Mouse (Mus musculus) cerebellum, adult 11 months (tissue): ENCODE data around the gene Mlf2.
A peak's percentile ranks its signal among the peaks of the same experiment; 100 is the strongest.

Experiments used
- DNase-seq: peaks from one replicate; pipeline ENCODE4 v3.0.0; 2022

Gene Mlf2

GRCm38 (mm10) chr6:124913214-124913613, 18.0 kb upstream of the Mlf2 start:
- DNase-seq, result no peak

DNA sequence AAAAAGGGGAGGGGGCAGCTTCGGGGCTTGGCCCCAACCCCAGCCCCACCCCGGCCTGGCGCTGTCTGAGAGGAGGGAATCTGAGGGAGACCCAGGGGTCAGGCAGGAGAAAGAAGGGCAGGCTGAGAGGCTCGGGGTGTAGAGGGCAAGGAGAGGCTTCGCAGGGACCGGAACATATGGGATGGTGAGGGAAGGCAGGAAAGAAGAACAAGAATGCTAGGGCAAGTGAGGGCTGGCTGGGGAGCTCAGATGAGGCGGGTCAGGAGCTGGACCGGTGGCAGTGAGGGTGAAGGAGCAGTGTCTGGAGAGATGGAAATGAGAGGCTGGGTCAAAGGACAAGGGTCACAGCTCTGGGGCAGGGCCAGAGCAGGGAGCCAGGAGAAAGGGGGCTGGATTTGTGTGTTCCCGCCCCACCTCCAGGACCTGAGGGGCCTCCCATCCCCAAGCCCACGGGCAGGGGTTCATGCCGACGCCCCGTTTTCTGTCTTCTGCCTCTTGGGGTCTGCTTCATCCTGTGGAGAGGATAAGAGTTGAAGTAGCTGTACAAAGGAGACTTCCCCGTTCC, 17.4 kb upstream of the Mlf2 start:
- DNase-seq, result peak; percentile 23

GRCm38 (mm10) chr6:124914511-124914910, 16.7 kb upstream of the Mlf2 start:
- DNase-seq, result no peak

- peak; percentile 50 for DNase-seq
Measured at GRCm38 (mm10) chr6:124915160-124915941, 15.8 kb upstream of the Mlf2 start.

- DNase-seq, result no peak
Measured at GRCm38 (mm10) chr6:124915942-124916694, 15.1 kb upstream of the Mlf2 start.

- peak; percentile 92 for DNase-seq
Measured at GRCm38 (mm10) chr6:124916695-124917517, 14.3 kb upstream of the Mlf2 start.

GRCm38 (mm10) chr6:124917518-124918330, 13.5 kb upstream of the Mlf2 start:
- peak; percentile 94 for DNase-seq

- no peak for DNase-seq
Measured at GRCm38 (mm10) chr6:124918331-124918690, 12.9 kb upstream of the Mlf2 start.

DNA sequence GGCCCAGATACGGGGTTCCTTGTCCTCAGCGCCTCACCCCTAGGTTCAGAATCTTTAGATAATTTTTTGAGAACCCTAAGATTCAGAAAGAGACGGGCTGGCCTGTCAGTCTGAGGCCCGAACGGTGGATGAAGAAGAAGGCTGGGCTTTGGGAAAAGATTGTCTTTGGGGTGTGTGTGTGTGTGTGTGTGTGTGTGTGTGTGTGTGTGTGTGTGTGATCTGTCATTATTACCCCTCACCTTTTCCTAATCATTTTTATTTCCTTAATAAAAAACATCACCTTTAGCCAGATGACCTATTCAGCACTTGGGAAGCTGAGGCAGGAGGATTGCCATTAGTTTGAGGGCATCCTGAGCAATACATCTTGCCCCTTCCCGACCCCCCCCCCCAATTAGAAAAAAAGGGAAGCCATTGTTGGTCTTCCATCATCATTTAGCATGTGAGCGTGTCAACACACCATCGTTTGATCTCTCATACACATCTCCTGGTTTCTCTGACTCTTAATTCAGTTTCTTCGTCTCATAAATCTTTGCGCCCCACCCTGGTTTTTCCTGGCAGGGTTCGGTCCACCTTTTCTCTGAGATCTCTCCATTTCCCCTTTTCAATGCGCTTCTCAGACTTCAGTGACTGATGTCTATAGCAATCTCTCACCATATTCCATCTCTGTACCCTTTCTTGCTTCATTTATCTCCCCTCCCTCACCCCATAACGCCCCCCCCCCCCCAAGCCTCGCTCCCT, 12.1 kb upstream of the Mlf2 start:
- DNase-seq, result no peak

DNA sequence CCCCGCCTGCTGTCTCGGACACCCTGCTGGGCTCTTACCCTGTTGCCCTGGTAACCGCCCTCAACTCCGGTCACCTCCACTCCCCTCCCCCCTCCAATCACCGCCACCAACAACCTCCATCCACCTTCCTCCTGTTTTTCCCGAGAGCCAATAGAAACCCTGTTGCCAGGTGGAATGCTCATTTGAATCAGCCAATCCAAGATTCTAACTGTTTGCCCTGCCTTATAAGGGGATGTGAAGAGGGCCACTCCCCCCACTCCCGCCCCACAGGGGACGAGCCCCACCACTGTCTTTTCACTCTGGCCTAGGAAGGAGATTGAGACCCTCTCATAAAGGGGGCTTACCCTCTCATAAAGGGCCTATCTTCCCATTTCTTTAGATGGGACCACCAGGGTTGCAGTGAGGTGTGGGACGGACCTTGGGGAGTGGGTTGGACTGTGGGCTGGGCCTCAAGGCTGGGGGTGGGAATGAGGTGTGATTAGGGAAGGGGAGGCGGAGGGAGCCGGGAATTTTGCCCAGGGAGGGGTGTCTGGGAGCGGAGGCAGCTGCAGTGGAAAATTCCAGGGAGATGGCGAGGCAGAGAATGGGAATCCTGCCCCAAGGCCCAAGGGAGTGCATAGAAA, 11.4 kb upstream of the Mlf2 start, which contains the start of gene Ptms:
Gene Ptms (minus strand): TSS at position 409 of the 623 bp plus-strand sequence.
- peak; percentile 98 for DNase-seq

DNA sequence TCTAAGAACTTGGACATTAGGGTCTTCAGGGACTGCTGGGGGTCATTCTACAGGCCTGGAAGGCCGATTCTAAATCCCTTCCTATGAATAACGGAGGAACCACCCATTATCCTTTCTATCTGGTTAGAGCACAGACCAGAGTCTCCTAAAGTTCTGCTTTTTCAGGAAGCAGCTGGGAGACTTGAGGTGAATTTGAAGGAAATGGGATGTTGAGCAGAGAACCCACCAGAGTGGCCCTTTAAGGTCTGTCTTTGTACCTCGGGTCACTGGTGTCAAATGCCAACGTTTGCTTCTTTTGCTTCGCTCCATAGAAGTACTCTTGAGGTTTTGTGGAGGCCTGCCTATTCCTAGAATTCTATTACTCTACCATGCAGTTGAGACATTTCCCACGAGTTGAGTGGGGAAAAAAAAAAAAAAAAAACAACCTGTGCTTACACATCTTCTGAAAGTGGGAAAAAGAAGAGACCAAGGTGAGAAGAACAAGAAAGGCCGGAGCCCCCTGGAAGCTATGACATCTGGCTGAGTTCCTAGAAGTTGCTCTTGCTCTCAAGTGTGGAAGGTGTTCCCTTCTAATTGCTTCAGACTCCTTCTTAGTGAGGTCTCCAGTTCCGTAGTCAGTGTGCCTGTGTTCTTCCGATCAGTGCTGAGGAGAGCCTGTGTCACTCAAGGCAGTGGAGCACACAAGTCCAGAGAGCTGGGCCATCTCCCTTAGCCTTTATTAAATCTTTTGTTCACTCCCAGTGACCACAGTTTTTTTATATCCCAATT, 10.7 kb upstream of the Mlf2 start:
- no peak for DNase-seq

DNA sequence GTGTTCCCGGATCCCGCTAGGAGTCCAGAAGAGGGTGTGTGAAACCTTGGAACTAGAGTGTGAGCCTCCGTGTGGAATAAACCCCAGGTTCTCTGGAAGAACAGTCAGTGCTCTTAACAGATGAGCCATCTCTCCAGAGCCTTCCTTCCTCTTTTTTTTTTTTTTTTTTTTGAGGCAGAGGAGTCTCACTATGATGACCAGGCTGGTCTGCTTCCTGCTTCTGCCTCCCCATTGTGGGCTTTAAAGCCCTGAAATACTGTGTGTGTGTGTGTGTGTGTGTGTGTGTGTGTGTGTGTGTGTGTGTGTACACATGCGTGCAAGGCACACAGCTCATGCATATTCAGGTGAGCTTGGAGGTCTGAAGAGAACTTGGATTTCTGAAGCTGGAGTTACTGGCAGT, 9.6 kb upstream of the Mlf2 start:
- DNase-seq, result no peak

GRCm38 (mm10) chr6:124925173-124925793, 5.9 kb upstream of the Mlf2 start:
- no peak for DNase-seq

GRCm38 (mm10) chr6:124925941-124926340, 5.2 kb upstream of the Mlf2 start:
- DNase-seq, result no peak

DNA sequence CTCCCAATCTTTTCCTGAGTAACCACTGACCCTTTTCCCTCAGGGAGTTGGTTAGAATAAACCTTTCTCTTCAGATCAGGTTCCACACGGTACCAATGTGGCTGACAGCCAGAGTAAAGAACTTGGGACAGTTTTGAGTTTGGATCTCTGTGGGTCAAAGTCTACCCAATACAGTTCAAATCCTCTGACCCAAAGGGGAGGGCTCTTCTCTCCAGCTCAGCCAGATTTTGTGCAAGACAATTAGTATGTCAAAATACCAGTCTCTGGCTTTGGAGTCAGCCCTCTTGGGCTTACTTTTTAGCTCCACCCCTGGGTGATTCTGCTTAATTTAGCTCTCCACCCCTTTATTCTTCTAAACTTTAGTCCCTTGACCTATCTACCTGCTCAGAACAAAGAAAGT, 955 bp upstream of the Mlf2 start:
- no peak for DNase-seq

DNA sequence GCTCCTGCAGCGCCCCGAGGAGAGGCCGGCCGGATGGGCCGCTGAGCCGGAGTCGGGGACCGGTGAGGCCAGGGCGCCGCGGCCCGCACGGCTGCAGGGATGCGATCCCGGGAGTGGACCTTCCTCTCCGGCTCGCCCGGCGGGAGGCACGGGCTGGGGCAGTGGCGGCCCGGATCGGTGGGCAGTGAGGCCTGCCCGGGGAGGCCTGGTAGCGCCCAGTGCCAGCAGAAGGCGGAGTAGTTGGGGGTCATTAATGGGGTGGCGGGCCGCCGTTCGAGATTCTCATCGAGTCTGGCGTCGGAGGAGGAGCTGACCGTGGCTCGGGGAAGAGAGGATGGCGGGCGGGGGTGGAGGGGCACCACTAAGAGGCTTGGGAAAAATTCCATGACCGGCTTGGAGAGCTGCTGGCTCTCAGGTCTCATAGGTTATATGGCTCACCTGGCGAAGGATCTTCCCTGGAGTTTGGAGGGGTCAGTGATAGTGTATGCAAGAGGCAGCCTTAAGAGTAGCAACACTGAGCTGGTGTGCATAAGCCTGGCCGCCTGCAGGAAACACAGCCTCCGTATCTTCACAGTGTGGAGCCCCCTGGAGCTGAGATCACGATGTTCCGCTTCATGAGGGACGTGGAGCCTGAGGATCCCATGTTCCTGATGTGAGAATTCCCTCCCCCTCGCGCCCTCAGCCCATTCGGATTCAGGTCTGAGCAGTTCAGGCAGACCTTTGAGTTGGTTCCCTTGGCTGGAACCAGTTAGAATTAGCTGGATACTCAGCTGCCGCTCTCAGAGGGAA, 533 bp downstream of the Mlf2 start:
- peak; percentile 53 for DNase-seq

- DNase-seq, result no peak
Measured at GRCm38 (mm10) chr6:124932314-124932695, 1.1 kb downstream of the Mlf2 start.

GRCm38 (mm10) chr6:124933127-124933526, 1.9 kb downstream of the Mlf2 start:
- no peak for DNase-seq

DNA sequence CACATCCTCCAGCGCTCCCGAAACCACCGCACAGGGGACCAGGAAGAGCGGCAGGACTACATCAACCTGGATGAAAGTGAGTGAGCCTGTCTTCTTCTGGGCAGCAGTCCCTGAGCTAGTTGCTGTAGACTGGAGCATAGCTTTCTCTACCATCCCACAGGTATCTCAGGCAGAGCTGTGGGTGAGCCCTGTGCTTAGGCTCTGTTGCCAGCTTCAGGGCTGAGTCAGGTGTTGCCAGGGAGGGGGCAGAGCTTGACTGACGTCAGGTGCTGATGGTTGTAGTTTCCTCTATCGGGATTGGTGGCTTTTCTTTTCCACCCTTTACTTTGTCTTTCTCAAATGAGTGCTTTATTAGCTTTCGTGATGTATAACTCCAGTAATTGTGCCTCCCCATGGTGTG, 3.5 kb downstream of the Mlf2 start:
- no peak for DNase-seq
